Mouse (Mus musculus) limb, embryonic 12.5 days (tissue): ENCODE data around the gene Epha7. TPM values are rescaled to one million over a fixed set of nuclear protein-coding genes. Genes with fewer than 3 reads are reported as not detected.

ENCODE experiments used
- ATAC-seq: fragments of 200-750 bp; cut with Nextera tagmentation; 2 replicates; pipeline ENCODE4 v1.8.0; 2017; ENCODE audit warnings: low read depth, moderate TSS enrichment; ENCODE audit not compliant: insufficient number of reproducible peaks, insufficient read depth, low FRiP score, low TSS enrichment
- H3K27ac ChIP-seq: fragments of 300-500 bp; sonication (generic); 2 replicates; pipeline ENCODE4 v1.5.1; 2016; ENCODE audit warnings: mild to moderate bottlenecking, moderate library complexity
- H3K27me3 ChIP-seq: fragments of 300-500 bp; sonication (generic); 2 replicates; pipeline ENCODE4 v1.6.1; 2016; ENCODE audit warnings: mild to moderate bottlenecking, moderate library complexity
- H3K36me3 ChIP-seq: fragments of 300-500 bp; sonication (generic); 2 replicates; pipeline ENCODE4 v1.6.1; 2016; ENCODE audit warnings: mild to moderate bottlenecking, moderate library complexity
- H3K4me1 ChIP-seq: fragments of 300-500 bp; sonication (generic); replicated peaks from 2 replicates; pipeline ENCODE4 v1.6.1; 2016
- H3K4me2 ChIP-seq: fragments of 300-500 bp; sonication (generic); 2 replicates; pipeline ENCODE4 v1.6.1; 2016; ENCODE audit warnings: mild to moderate bottlenecking, moderate library complexity
- H3K4me3 ChIP-seq: fragments of 300-500 bp; sonication (generic); replicated peaks from 2 replicates; pipeline ENCODE4 v1.5.1; 2016; ENCODE audit warnings: mild to moderate bottlenecking
- H3K9ac ChIP-seq: fragments of 300-500 bp; sonication (generic); replicated peaks from 2 replicates; pipeline ENCODE4 v1.6.1; 2016; ENCODE audit warnings: mild to moderate bottlenecking, moderate library complexity
- H3K9me3 ChIP-seq: fragments of 300-500 bp; sonication (generic); 2 replicates; pipeline ENCODE4 v1.6.1; 2016; ENCODE audit warnings: mild to moderate bottlenecking, moderate library complexity
- WGBS: fragments of 180-500 bp; shearing (Covaris S2); methylation state at CpG from one replicate; pipeline ENCODE4 v1.1.7; 2016; 5-methylcytosine and 5-hydroxymethylcytosine counted together
- polyA plus RNA-seq: library from polyadenylated mRNA; unstranded; fragments of >200 nt; fragmentation: Nextera tagmentation; extraction: Ambion mirVana; gene quantifications from 2 replicates; pipeline ENCODE4 v1.2.1, GENCODE M21; 2016

The Epha7 gene
- polyA plus RNA-seq, 1 experiment from 2014 or later, result 56.5 TPM

DNA sequence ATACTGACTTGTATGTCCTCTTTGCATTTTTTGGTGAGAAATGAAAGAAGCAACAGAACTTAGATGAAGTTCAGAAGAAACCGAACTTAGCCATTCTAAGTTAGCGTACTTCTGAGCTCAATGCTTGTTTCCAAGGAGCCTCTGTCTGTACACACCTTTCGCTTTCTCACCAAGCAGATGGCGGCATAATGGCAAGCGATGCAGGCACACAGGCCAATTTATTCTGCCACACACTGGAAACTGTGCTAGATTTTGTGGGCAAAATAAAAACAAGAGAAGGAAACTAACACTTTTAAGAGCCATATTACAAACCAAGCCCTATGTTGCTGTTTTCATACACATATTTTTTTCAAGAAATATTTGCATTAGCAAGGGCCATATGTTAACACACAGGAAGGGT lies 88.6 kb downstream of the Epha7 start:
- H3K4me3 ChIP-seq, result no peak overlapping the region
- no peak for ATAC-seq
- H3K27ac ChIP-seq, result no peak overlapping the region
- no peaks in the 10 kb centered on the region for H3K27me3 ChIP-seq
- H3K36me3 ChIP-seq, result no peaks in the 10 kb centered on the region
- no peak overlapping the region for H3K9ac ChIP-seq
- H3K4me2 ChIP-seq, result no peak overlapping the region
- 89% methylated on average over 5 of the region's 5 CpGs for WGBS
- H3K9me3 ChIP-seq, result no peaks in the 10 kb centered on the region
- no peaks in the 10 kb centered on the region for H3K4me1 ChIP-seq

DNA sequence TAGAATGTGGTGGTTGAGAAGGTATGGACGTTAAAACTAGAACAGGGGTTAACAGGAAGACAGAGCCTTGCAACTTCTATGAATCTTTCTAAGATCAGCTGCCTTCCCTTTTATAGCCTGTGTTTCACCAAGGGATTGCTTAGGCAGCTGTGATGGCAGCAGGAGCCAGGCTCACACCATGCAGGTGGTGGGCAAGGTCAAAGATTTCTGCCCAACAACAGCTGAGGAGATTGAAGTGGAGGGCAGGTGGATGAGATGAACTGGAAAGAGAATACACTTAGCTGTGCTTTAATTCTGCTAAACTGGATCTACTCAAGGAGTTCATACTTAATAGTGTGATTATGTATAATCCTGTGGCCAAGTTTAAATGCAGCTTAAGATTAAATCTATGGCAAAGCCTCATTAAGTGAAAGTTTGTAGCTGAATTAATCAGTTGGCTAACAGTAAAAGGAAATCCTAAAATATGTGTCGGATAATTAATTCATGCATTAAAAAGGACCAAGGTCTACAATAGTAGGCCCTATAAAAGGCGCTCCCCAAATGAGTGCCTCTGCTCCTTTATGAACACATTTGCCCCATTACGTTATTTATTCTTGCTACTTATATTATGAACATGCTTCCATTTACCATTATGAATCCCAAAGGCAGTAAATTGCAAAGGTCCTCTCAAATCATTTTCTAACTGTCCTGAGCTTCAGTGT lies 89.2 kb downstream of the Epha7 start:
- H3K4me1 ChIP-seq, result no peaks in the 10 kb centered on the region
- no peaks in the 10 kb centered on the region for H3K27me3 ChIP-seq
- ATAC-seq, result no peak
- H3K9ac ChIP-seq, result no peak overlapping the region
- H3K4me3 ChIP-seq, result no peak overlapping the region
- whole genome bisulfite sequencing, result 77% methylated on average over 4 of the region's 4 CpGs
- H3K9me3 ChIP-seq, result no peaks in the 10 kb centered on the region
- no peak overlapping the region for H3K27ac ChIP-seq
- no peaks in the 10 kb centered on the region for H3K36me3 ChIP-seq
- no peak overlapping the region for H3K4me2 ChIP-seq

DNA sequence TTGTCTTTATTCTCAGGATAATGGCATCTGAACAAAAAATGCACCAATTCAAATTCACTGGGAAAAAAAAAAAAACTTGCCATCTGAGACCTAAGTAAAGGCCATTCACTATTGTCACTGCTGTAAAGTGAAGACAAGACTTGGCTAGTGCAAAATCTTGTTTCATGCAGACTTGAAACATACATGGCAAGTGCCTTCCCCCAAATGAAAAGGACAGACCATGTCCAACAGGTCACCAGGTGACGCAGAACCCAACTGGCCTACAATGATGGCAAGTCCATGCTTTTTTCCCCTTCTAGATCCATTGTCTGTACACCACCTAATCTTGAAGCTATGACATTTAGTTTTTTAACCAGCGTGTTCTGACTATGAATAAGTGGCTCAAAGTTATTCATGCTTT lies 94.1 kb downstream of the Epha7 start:
- Histone ChIP-seq H3K4me1 (no peaks in the 10 kb centered on the region), H3K27me3 (no peaks in the 10 kb centered on the region), H3K9me3 (no peaks in the 10 kb centered on the region), H3K4me3 (no peak overlapping the region), H3K4me2 (no peak overlapping the region), H3K9ac (no peak overlapping the region), H3K27ac (no peak overlapping the region), H3K36me3 (no peaks in the 10 kb centered on the region)
- WGBS, result 87% methylated on average over 2 of the region's 2 CpGs
- ATAC-seq, result no peak

DNA sequence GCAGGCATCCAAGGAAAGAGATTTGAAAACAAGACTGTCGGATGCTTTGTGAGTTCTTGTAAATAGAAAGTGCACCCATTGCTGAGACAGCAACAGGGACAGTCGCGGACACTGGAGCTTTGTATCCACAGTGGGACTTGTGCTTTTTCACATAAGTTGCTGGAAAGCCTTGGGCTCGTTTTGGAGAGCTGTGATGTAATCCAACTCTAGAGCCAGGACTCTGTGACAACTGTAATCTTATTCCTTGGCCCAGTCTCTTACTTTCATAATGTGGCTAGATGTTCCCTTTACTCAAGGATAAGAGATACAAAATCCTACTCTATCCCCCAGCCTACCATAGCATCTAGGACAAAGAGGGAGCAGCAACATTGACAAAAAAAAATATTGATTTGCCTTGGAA lies 97.2 kb downstream of the Epha7 start:
- no peak overlapping the region for H3K4me2 ChIP-seq
- no peak overlapping the region for H3K4me3 ChIP-seq
- H3K27ac ChIP-seq, result no peak overlapping the region
- ATAC-seq, result no peak
- H3K9me3 ChIP-seq, result no peaks in the 10 kb centered on the region
- no peaks in the 10 kb centered on the region for H3K4me1 ChIP-seq
- no peak overlapping the region for H3K9ac ChIP-seq
- 78% methylated on average over 4 of the region's 4 CpGs for WGBS
- no peaks in the 10 kb centered on the region for H3K27me3 ChIP-seq
- H3K36me3 ChIP-seq, result no peaks in the 10 kb centered on the region

DNA sequence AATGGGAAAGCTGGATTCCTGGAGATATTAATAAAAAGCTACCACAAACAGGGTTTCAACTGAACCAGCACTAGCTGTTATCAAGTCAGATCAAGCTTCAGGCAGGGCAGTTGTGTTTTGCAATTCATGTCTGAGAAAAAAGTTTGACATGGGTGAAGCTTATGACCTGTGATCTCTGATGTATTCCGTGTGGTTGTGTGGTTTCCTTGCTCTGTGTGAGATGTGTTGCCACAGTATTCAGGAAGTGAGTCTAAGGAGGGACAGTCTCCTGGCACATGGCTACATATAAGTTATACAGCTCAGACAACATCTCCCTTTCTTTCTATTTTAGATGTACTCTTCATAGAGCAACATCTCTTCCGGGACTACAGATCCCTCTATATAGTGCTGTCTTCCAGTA lies 99.1 kb downstream of the Epha7 start:
- Histone ChIP-seq H3K4me1 (no peaks in the 10 kb centered on the region), H3K27ac (no peak overlapping the region), H3K4me3 (no peak overlapping the region), H3K36me3 (no peaks in the 10 kb centered on the region), H3K9ac (no peak overlapping the region), H3K9me3 (no peaks in the 10 kb centered on the region), H3K27me3 (no peaks in the 10 kb centered on the region), H3K4me2 (no peak overlapping the region)
- WGBS, result 91% methylated on average over 2 of the region's 2 CpGs
- no peak for ATAC-seq

DNA sequence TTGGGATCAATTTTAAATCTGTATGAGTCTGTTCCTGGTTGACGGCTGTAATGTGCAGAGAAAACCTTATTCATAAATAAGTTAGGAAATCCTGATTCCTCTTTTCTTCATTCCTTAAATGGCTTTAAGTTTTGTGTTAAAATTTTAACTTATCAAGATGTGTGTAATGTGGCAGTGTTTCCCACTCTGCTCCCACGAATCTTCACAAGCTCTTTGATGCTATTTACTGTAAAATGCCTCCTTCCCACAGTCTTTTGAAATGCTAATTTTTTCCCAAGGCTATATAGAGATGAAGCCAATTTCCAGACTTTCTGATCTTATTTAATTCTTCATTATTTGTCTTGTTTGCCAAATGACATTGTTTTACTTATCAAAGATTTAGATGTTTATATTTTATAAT lies 100.7 kb downstream of the Epha7 start:
- no peak for ATAC-seq
- Histone ChIP-seq H3K4me1 (no peaks in the 10 kb centered on the region), H3K4me2 (no peak overlapping the region), H3K27me3 (no peaks in the 10 kb centered on the region), H3K27ac (no peak overlapping the region), H3K36me3 (no peaks in the 10 kb centered on the region), H3K9me3 (no peaks in the 10 kb centered on the region), H3K4me3 (no peak overlapping the region), H3K9ac (no peak overlapping the region)
- 63% methylated on average over 2 of the region's 2 CpGs for WGBS

DNA sequence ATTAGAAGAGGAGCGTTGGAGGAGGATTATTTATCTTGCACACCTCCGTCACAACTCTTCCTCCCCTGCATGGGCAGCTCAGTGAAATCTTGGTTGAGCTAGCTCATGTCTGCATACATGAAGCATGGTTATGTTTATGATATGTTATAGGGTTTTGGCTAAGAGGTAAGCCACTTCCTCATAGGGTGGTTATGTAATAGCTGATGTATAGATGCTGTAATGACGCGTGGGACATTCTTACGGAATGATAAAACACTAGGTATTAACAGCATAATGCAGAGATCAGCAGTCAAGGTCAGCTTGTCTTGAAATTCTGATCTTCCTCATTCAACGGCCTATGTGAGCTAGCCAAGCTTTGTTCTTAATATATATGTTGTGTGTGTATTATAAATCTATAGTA lies 107.7 kb downstream of the Epha7 start:
- H3K27me3 ChIP-seq, result no peaks in the 10 kb centered on the region
- H3K9me3 ChIP-seq, result no peaks in the 10 kb centered on the region
- H3K9ac ChIP-seq, result no peak overlapping the region
- H3K4me1 ChIP-seq, result no peaks in the 10 kb centered on the region
- 89% methylated on average over 6 of the region's 6 CpGs for WGBS
- no peak overlapping the region for H3K4me2 ChIP-seq
- ATAC-seq, result no peak
- H3K36me3 ChIP-seq, result no peaks in the 10 kb centered on the region
- no peak overlapping the region for H3K4me3 ChIP-seq
- no peak overlapping the region for H3K27ac ChIP-seq

DNA sequence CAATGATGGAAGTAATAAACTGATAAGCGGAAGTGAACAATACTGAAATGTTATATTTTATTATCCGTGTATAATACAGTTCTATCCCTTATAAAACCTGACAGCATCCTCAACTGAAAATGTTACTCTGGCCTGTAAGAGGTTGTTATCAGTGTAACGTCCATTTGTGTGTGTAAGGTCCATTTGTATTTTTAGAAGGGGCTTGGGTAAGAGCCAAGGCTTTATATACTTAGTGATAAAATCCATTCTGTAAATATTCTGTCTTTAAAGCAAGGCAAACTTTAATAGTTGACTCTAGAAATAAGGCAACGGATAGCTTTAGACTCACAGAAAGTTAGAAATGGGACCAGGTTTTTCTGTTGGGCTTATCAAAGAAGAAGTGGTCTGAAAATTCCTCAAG lies 113.1 kb downstream of the Epha7 start:
- Histone ChIP-seq H3K27ac (no peak overlapping the region), H3K9me3 (no peaks in the 10 kb centered on the region), H3K4me2 (no peak overlapping the region), H3K9ac (no peak overlapping the region), H3K27me3 (no peaks in the 10 kb centered on the region), H3K36me3 (no peaks in the 10 kb centered on the region), H3K4me3 (no peak overlapping the region), H3K4me1 (no peaks in the 10 kb centered on the region)
- no peak for ATAC-seq
- 89% methylated on average over 4 of the region's 4 CpGs for WGBS

DNA sequence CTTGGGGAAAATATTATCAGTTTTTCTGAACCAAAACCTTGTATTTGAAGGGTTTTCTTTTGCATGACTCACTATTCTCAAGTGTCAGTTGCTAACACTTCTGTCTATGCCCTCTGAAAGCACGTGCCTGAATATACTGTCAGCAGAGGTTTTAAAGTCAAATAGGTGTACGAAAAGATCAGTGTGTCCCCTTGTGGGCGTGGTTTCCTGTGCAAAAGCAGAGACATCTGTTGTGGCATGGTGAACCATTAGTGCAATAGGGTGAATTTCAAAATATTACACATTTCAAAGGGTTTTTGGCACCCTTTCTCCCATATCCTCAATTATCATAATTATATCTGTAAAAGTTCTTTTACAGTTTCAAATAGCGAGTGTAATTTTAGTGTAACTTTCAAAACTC lies 120.5 kb downstream of the Epha7 start:
- Histone ChIP-seq H3K4me1 (0 out of 2 replicates have a peak, but pooled peaks cover 4% of the 10 kb centered on the region), H3K4me3 (no peak overlapping the region), H3K36me3 (no peaks in the 10 kb centered on the region), H3K9ac (no peak overlapping the region), H3K4me2 (no peak overlapping the region), H3K27me3 (no peaks in the 10 kb centered on the region), H3K27ac (no peak overlapping the region), H3K9me3 (no peaks in the 10 kb centered on the region)
- ATAC-seq, result no peak
- 81% methylated on average over 4 of the region's 4 CpGs for WGBS

DNA sequence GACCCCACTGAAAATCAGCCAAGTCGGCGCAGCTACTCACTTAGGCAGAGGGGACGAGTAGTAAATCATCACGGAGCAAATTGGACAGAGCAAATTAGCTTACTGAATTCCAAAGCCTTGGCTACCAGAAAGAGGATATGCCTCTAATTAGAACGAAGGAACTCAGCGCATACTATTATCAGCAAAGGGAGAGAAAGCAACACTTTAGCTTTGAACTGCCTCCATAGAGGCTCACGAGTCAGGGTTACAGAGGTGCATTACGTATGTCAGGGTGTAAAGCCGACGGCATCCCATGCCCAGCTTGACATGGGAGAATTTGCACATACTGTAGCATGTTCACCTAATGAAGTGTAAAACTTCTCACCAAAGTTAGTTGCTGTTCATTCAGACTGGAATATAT lies 121.9 kb downstream of the Epha7 start:
- ATAC-seq, result no peak
- Histone ChIP-seq H3K9me3 (no peaks in the 10 kb centered on the region), H3K4me1 (0 out of 2 replicates have a peak, but pooled peaks cover 4% of the 10 kb centered on the region), H3K36me3 (no peaks in the 10 kb centered on the region), H3K9ac (no peak overlapping the region), H3K4me3 (no peak overlapping the region), H3K4me2 (no peak overlapping the region), H3K27me3 (no peaks in the 10 kb centered on the region), H3K27ac (no peak overlapping the region)
- WGBS, result 37% methylated on average over 10 of the region's 10 CpGs

DNA sequence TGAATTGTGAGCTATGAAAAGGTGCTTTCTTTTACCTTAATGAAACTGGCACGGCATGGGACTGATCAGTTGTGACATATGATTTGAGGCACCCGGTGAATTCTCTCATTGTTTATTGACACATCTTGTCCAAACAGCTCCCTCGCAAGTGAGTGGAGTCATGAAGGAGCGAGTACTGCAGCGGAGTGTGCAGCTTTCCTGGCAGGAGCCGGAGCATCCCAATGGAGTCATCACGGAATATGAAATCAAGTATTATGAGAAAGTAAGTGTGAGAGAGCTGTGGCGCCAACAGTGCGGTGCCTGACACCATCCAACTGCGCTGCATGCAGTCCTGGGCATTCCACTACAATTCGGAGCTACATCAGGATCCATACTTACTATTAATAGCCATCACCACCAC lies 122.6 kb downstream of the Epha7 start:
- H3K27me3 ChIP-seq, result no peaks in the 10 kb centered on the region
- H3K9me3 ChIP-seq, result no peaks in the 10 kb centered on the region
- H3K36me3 ChIP-seq, result no peaks in the 10 kb centered on the region
- H3K9ac ChIP-seq, result no peak overlapping the region
- H3K4me3 ChIP-seq, result no peak overlapping the region
- ATAC-seq, result no peak
- WGBS, result 91% methylated on average over 11 of the region's 11 CpGs
- H3K4me2 ChIP-seq, result no peak overlapping the region
- no peak overlapping the region for H3K27ac ChIP-seq
- 0 out of 2 replicates have a peak, but pooled peaks cover 4% of the 10 kb centered on the region for H3K4me1 ChIP-seq

DNA sequence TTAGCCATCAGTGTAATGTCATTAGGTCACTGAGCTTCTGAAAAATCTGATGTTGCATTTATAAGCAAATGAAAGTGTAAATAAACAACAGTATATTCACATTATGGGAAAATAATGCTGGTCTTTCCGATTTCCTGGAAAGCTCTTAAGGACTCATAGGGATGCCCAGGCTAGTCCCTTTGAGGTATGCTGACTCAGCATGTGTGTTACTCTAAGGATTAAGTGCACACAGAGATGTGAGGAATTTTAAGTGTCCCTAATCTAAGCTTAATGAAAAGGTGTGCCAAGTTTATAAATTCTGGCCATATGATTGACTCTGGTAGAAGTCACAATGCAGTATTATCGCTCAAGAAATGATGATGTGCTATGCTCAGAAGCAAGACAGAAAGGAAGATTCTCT lies 127.8 kb downstream of the Epha7 start:
- ATAC-seq, result no peak
- no peaks in the 10 kb centered on the region for H3K4me1 ChIP-seq
- 96% methylated on average over 2 of the region's 2 CpGs for whole genome bisulfite sequencing
- H3K4me2 ChIP-seq, result no peak overlapping the region
- H3K27me3 ChIP-seq, result no peaks in the 10 kb centered on the region
- H3K27ac ChIP-seq, result no peak overlapping the region
- H3K4me3 ChIP-seq, result no peak overlapping the region
- peaks cover 16% of the 10 kb centered on the region; the same call in 1 of the 2 replicates for H3K36me3 ChIP-seq
- no peaks in the 10 kb centered on the region for H3K9me3 ChIP-seq
- H3K9ac ChIP-seq, result no peak overlapping the region
